Mouse (Mus musculus): ENCODE data around the gene Traf4. TPM values are rescaled to one million over a fixed set of nuclear protein-coding genes. Genes with fewer than 3 reads are reported as not detected.

Gene Traf4
- 115 and 128 TPM in 2 replicates for polyA plus RNA-seq (2016; fragmentation: Nextera tagmentation; extraction: Ambion mirVana)

DNA sequence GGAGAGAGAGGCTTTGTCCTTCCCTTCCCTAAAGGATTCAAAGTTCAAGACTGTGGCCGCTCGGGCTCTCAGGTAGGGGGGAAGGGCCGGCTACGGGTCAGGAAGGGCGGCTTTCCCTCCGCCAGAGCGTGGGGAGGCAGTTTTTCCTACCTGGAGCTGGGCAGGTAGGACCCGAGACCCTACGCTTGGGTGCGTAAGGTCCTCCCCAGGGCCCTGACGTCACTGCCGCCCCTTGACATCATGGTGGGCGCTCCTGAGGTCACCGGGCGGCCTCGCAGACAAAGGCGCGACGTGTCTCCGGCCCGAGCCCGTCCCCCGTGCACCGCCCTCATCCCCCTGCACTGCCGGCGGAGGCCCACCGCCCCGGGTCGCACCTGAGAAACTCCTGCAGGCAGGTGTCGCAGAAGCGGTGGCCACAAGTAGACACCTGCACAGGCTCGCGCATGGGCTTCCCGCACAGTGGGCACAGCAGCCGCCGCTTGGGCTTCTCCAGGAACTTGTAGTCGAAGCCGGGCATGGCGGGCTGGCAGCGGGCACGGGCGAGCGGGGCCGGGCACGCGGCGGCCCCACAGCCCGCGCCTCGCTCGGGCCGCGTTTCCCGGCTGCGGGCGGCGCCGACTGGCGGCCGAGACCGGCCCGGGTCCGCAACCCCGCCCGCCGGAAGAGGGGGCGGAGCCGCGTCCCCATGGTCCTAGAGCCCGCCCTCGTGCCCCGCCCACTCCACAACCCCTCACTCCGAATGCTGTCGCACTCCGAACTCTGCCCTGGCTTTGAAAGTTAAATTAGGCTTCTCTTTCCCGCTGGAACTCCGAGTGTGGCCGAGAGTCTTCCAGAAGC lies at the start of gene Traf4:
TSS of gene Traf4 (minus strand) at position 666 of the 837 bp plus-strand sequence.
- WGBS: under 1% methylated on average over 61 of the region's 78 CpGs
- H3K27ac ChIP-seq: peak within 1 kb of the TSS; percentile 100
- H3K27me3 ChIP-seq: no peaks in the 10 kb centered on the region
- H3K9ac ChIP-seq (replicated peaks): peak within 1 kb of the TSS; percentile 99
- peaks cover 47% of the 10 kb centered on the region for H3K4me1 ChIP-seq (replicated peaks)
- H3K9me3 ChIP-seq: no peaks in the 10 kb centered on the region
- H3K4me3 ChIP-seq (replicated peaks): peak within 1 kb of the TSS; percentile 100
- peak within 1 kb of the TSS; percentile 90 for H3K4me2 ChIP-seq
- peaks cover 32% of the 10 kb centered on the region for H3K36me3 ChIP-seq
- ATAC-seq (ENCODE audit: insufficient number of reproducible peaks, insufficient read depth, low FRiP score, low TSS enrichment, low read depth): peak; percentile 64

- Histone ChIP-seq H3K4me1 (replicated peaks) (no peaks in the 10 kb centered on the region), H3K9me3 (no peaks in the 10 kb centered on the region), H3K27ac (no peak overlapping the region), H3K4me2 (no peak overlapping the region), H3K36me3 (peaks cover 99% of the 10 kb centered on the region), H3K4me3 (replicated peaks) (no peak overlapping the region), H3K27me3 (no peaks in the 10 kb centered on the region), H3K9ac (replicated peaks) (no peak overlapping the region)
- no peak for ATAC-seq (ENCODE audit: insufficient number of reproducible peaks, insufficient read depth, low FRiP score, low TSS enrichment, low read depth)
- 95% methylated on average over 14 of the region's 14 CpGs for WGBS
Observed at GRCm38 (mm10) chr11:78213086-78213817, 47.9 kb upstream of the Traf4 start.

GRCm38 (mm10) chr11:78211513-78211912 lies 46.1 kb upstream of the Traf4 start:
- H3K4me3 ChIP-seq (replicated peaks): no peak overlapping the region
- H3K27ac ChIP-seq: no peak overlapping the region
- H3K9me3 ChIP-seq: no peaks in the 10 kb centered on the region
- H3K27me3 ChIP-seq: no peaks in the 10 kb centered on the region
- H3K4me1 ChIP-seq (replicated peaks): no peaks in the 10 kb centered on the region
- H3K4me2 ChIP-seq: no peak overlapping the region
- no peak for ATAC-seq (ENCODE audit: insufficient number of reproducible peaks, insufficient read depth, low FRiP score, low TSS enrichment, low read depth)
- no peak overlapping the region for H3K9ac ChIP-seq (replicated peaks)
- 88% methylated on average over 5 of the region's 5 CpGs for WGBS
- peaks cover 100% of the 10 kb centered on the region for H3K36me3 ChIP-seq

- WGBS: 66% methylated on average over 7 of the region's 7 CpGs
- H3K9me3 ChIP-seq: no peaks in the 10 kb centered on the region
- no peak overlapping the region for H3K9ac ChIP-seq (replicated peaks)
- H3K4me2 ChIP-seq: no peak overlapping the region
- H3K27me3 ChIP-seq: no peaks in the 10 kb centered on the region
- no peak overlapping the region for H3K4me3 ChIP-seq (replicated peaks)
- H3K4me1 ChIP-seq (replicated peaks): no peaks in the 10 kb centered on the region
- no peak for ATAC-seq (ENCODE audit: insufficient number of reproducible peaks, insufficient read depth, low FRiP score, low TSS enrichment, low read depth)
- H3K36me3 ChIP-seq: peaks cover 100% of the 10 kb centered on the region
- H3K27ac ChIP-seq: no peak overlapping the region
Observed at GRCm38 (mm10) chr11:78210615-78211014, 45.2 kb upstream of the Traf4 start.

GRCm38 (mm10) chr11:78209886-78210285 lies 44.5 kb upstream of the Traf4 start:
- WGBS: 84% methylated on average over 6 of the region's 6 CpGs
- H3K9ac ChIP-seq (replicated peaks): no peak overlapping the region
- H3K27me3 ChIP-seq: no peaks in the 10 kb centered on the region
- H3K4me3 ChIP-seq (replicated peaks): no peak overlapping the region
- no peaks in the 10 kb centered on the region for H3K4me1 ChIP-seq (replicated peaks)
- no peak overlapping the region for H3K27ac ChIP-seq
- no peak for ATAC-seq (ENCODE audit: insufficient number of reproducible peaks, insufficient read depth, low FRiP score, low TSS enrichment, low read depth)
- H3K36me3 ChIP-seq: peaks cover 100% of the 10 kb centered on the region
- no peak overlapping the region for H3K4me2 ChIP-seq
- no peaks in the 10 kb centered on the region for H3K9me3 ChIP-seq

DNA sequence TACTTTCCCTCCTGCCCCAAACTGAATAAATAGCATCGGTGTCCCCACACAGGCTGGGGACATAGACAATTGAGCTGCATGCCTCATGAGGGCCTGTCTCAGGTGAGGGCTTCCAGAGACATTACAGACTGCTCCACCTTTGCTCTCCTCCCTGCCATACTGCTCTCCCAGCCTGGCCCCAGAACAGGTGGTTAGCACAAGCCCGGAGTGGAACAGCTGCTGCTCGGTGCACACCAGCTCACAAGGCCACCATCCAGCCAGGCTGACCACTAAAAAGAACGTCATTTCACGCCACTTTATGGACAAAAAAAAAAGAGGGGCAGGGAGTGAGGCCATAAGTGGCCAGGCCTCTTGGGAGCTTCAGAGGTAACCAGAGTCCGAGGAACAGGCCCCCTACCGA lies 41.8 kb upstream of the Traf4 start:
- no peak overlapping the region for H3K9ac ChIP-seq (replicated peaks)
- H3K27ac ChIP-seq: no peak overlapping the region
- H3K9me3 ChIP-seq: no peaks in the 10 kb centered on the region
- no peak overlapping the region for H3K4me3 ChIP-seq (replicated peaks)
- peaks cover 93% of the 10 kb centered on the region for H3K36me3 ChIP-seq
- no peak for ATAC-seq (ENCODE audit: insufficient number of reproducible peaks, insufficient read depth, low FRiP score, low TSS enrichment, low read depth)
- no peak overlapping the region for H3K4me2 ChIP-seq
- H3K4me1 ChIP-seq (replicated peaks): no peaks in the 10 kb centered on the region
- 89% methylated on average over 7 of the region's 7 CpGs for WGBS
- H3K27me3 ChIP-seq: no peaks in the 10 kb centered on the region

- Histone ChIP-seq H3K27ac (0 out of 2 replicates have a peak overlapping the region, but pooled peaks have one; percentile 56), H3K4me3 (replicated peaks) (no peak overlapping the region)
- ATAC-seq (ENCODE audit: insufficient number of reproducible peaks, insufficient read depth, low FRiP score, low TSS enrichment, low read depth): no peak
Observed at GRCm38 (mm10) chr11:78205361-78206206, 40.2 kb upstream of the Traf4 start.

DNA sequence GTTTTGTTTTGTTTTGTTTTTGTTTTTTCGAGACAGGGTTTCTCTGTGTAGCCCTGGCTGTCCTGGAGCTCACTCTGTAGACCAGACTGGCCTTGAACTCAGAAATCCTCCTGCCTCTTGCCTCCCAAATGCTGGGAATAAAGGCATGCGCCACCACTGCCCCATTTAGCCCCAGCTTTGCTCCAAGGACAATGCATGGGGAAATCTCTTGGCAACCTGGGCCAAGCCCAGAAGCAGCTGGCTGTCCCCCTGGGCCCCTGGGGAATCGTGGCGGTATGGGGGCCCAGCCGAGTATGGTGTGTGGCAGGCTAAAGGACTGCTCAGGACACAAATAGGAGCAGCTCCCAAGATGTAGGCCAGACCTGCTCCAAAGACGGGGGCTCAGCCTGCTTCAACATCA lies 38.9 kb upstream of the Traf4 start:
- no peak overlapping the region for H3K4me3 ChIP-seq (replicated peaks)
- H3K4me2 ChIP-seq: no peak overlapping the region
- peaks cover 64% of the 10 kb centered on the region for H3K36me3 ChIP-seq
- no peak overlapping the region for H3K27ac ChIP-seq
- no peak for ATAC-seq (ENCODE audit: insufficient number of reproducible peaks, insufficient read depth, low FRiP score, low TSS enrichment, low read depth)
- H3K9me3 ChIP-seq: no peaks in the 10 kb centered on the region
- WGBS: 89% methylated on average over 6 of the region's 6 CpGs
- no peak overlapping the region for H3K9ac ChIP-seq (replicated peaks)
- no peaks in the 10 kb centered on the region for H3K4me1 ChIP-seq (replicated peaks)
- no peaks in the 10 kb centered on the region for H3K27me3 ChIP-seq

More at GRCm38 (mm10) chr11:78205361-78206206, 40.2 kb upstream of the Traf4 start:
- H3K27me3 ChIP-seq: no peaks in the 10 kb centered on the region
- no peaks in the 10 kb centered on the region for H3K4me1 ChIP-seq (replicated peaks)
- H3K36me3 ChIP-seq: peaks cover 77% of the 10 kb centered on the region
- 71% methylated on average over 13 of the region's 13 CpGs for WGBS
- no peak overlapping the region for H3K9ac ChIP-seq (replicated peaks)
- no peak overlapping the region for H3K4me2 ChIP-seq
- H3K9me3 ChIP-seq: no peaks in the 10 kb centered on the region

- ATAC-seq (ENCODE audit: insufficient number of reproducible peaks, insufficient read depth, low FRiP score, low TSS enrichment, low read depth): no peak
- H3K27ac ChIP-seq: no peak overlapping the region
- WGBS: 85% methylated on average over 3 of the region's 3 CpGs
- H3K27me3 ChIP-seq: no peaks in the 10 kb centered on the region
- peaks cover 44% of the 10 kb centered on the region for H3K36me3 ChIP-seq
- H3K9ac ChIP-seq (replicated peaks): no peak overlapping the region
- no peak overlapping the region for H3K4me2 ChIP-seq
- no peaks in the 10 kb centered on the region for H3K9me3 ChIP-seq
- H3K4me1 ChIP-seq (replicated peaks): no peaks in the 10 kb centered on the region
- H3K4me3 ChIP-seq (replicated peaks): no peak overlapping the region
Observed at GRCm38 (mm10) chr11:78202372-78202771, 37.0 kb upstream of the Traf4 start.

GRCm38 (mm10) chr11:78195101-78195863 lies 29.9 kb upstream of the Traf4 start:
- peaks cover 34% of the 10 kb centered on the region for H3K36me3 ChIP-seq
- no peaks in the 10 kb centered on the region for H3K9me3 ChIP-seq
- no peak for ATAC-seq (ENCODE audit: insufficient number of reproducible peaks, insufficient read depth, low FRiP score, low TSS enrichment, low read depth)
- peak overlapping the region; percentile 18; the same call in 1 of the 2 replicates for H3K9ac ChIP-seq (replicated peaks)
- peak overlapping the region; percentile 53; the same call in 1 of the 2 replicates for H3K27ac ChIP-seq
- H3K4me2 ChIP-seq: peak overlapping the region; percentile 57
- H3K27me3 ChIP-seq: no peaks in the 10 kb centered on the region
- 63% methylated on average over 23 of the region's 23 CpGs for WGBS
- peak overlapping the region; percentile 46 for H3K4me3 ChIP-seq (replicated peaks)
- H3K4me1 ChIP-seq (replicated peaks): peaks cover 13% of the 10 kb centered on the region
